Mouse (Mus musculus): ENCODE data around the gene Lhpp.

GRCm38 (mm10) chr7:132571481-132571880, 39.0 kb upstream of the Lhpp start:
- TF ChIP-seq CTCF (IDR thresholded peaks at IDR 0.05; ENCODE audit: low read depth) (no peak), EP300 (IDR thresholded peaks at IDR 0.05; ENCODE audit: low read depth) (no peak)
